Mouse (Mus musculus): ENCODE measurements around the gene Agxt.

Agxt gene

GRCm38 (mm10) chr1:93135036-93135526 is at the start of gene Agxt:
TSS of gene Agxt (plus strand) at chr1:93135240.
- DNase-seq = no peak

GRCm38 (mm10) chr1:93092582-93092981 is 42.5 kb upstream of the Agxt start:
- DNase-seq = no peak

GRCm38 (mm10) chr1:93098956-93099355 is 36.1 kb upstream of the Agxt start:
- no peak for DNase-seq

- DNase-seq = peak; percentile 16
Measured at GRCm38 (mm10) chr1:93100243-93100575, 34.8 kb upstream of the Agxt start.

- peak; percentile 21 for DNase-seq
Measured at GRCm38 (mm10) chr1:93100576-93101491, 34.2 kb upstream of the Agxt start.

- DNase-seq = peak; percentile 34
Measured at GRCm38 (mm10) chr1:93101571-93102061, 33.4 kb upstream of the Agxt start, which contains the start of gene Kif1a. TSS of gene Kif1a (minus strand) at chr1:93101951.

- no peak for DNase-seq
Measured at GRCm38 (mm10) chr1:93102700-93103099, 32.3 kb upstream of the Agxt start.

- peak; percentile 81 for DNase-seq
Measured at GRCm38 (mm10) chr1:93114713-93115463, 20.2 kb upstream of the Agxt start.

- no peak for DNase-seq
Measured at GRCm38 (mm10) chr1:93115471-93115870, 19.6 kb upstream of the Agxt start.

GRCm38 (mm10) chr1:93118816-93119215 is 16.2 kb upstream of the Agxt start:
- no peak for DNase-seq

GRCm38 (mm10) chr1:93123179-93123854 is 11.7 kb upstream of the Agxt start:
- DNase-seq = no peak

- DNase-seq = no peak
Measured at GRCm38 (mm10) chr1:93124066-93124465, 11.0 kb upstream of the Agxt start.

GRCm38 (mm10) chr1:93125256-93125655 is 9.8 kb upstream of the Agxt start:
- peak; percentile 48 for DNase-seq

GRCm38 (mm10) chr1:93128209-93128608 is 6.8 kb upstream of the Agxt start:
- no peak for DNase-seq

GRCm38 (mm10) chr1:93128710-93129349 is 6.2 kb upstream of the Agxt start:
- peak; percentile 78 for DNase-seq

GRCm38 (mm10) chr1:93130242-93130983 is 4.6 kb upstream of the Agxt start:
- peak; percentile 66 for DNase-seq

GRCm38 (mm10) chr1:93132676-93133075 is 2.4 kb upstream of the Agxt start:
- DNase-seq = peak; percentile 38

GRCm38 (mm10) chr1:93138534-93138933 is 3.5 kb downstream of the Agxt start:
- no peak for DNase-seq

- no peak for DNase-seq
Measured at GRCm38 (mm10) chr1:93139713-93140112, 4.7 kb downstream of the Agxt start.

- DNase-seq = no peak
Measured at GRCm38 (mm10) chr1:93142871-93143270, 7.8 kb downstream of the Agxt start.

GRCm38 (mm10) chr1:93144176-93144575 is 9.1 kb downstream of the Agxt start:
- DNase-seq = no peak

Data from lung, postnatal 10 days (tissue).